Mouse (Mus musculus) thymus, postnatal 10 days (tissue): ENCODE measurements at regions not wholly inside any gene's neighbourhood (a gene's known extent, or its start where the extent isn't known, plus 50 kb on each side); places are given as distances from the start of the nearest gene placed in this dataset.
"Not testable (repeated sequence)": the region's sequence is repeated elsewhere in the genome, so short reads cannot be mapped to it uniquely, and the experiment has no call there.

ENCODE experiments used
- DNase-seq, 2 experiments: peaks; one replicate each; pipeline ENCODE4 v3.0.0; 2021; ENCODE audit warnings: low spot score in 2 of 2

- no peak for DNase-seq
These were observed 210.5 kb downstream of the Zfp619 start for GRCm38 (mm10) chr7:39727935-39728557.

DNA sequence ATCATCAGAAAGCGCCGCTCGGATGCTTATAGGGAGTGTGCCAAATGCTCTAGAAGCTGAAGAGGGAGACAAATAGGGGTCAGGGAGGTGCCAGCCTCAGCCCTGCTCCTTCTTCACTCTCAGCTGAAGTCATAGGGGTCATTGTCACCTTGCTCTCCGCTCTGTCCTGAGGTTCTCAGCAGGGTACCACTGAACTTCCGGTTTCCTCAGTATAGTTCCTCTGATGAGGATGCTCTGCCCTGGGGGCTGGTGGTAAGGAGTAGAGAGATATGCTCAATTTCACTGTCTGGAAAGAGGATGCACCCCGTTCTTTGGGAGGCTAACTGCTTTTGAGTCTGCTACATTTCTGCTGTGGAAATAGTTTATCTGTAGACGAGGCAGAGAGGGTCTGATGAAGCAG is 211.4 kb downstream of the Zfp619 start:
- no peak for DNase-seq

- no peak for DNase-seq
These were observed 212.2 kb downstream of the Zfp619 start for GRCm38 (mm10) chr7:39729723-39730122.

- no peak for DNase-seq
These were observed 215.2 kb downstream of the Zfp619 start for GRCm38 (mm10) chr7:39732790-39733189.

GRCm38 (mm10) chr7:39748395-39748794 is 230.8 kb downstream of the Zfp619 start:
- not testable (repeated sequence) for DNase-seq

GRCm38 (mm10) chr7:39750448-39750847 is 232.9 kb downstream of the Zfp619 start:
- DNase-seq = no peak

- DNase-seq = no peak
These were observed 246.8 kb downstream of the Zfp619 start for GRCm38 (mm10) chr7:39764366-39764765.

- no peak for DNase-seq
These were observed 247.5 kb downstream of the Zfp619 start for GRCm38 (mm10) chr7:39765094-39765493.

DNA sequence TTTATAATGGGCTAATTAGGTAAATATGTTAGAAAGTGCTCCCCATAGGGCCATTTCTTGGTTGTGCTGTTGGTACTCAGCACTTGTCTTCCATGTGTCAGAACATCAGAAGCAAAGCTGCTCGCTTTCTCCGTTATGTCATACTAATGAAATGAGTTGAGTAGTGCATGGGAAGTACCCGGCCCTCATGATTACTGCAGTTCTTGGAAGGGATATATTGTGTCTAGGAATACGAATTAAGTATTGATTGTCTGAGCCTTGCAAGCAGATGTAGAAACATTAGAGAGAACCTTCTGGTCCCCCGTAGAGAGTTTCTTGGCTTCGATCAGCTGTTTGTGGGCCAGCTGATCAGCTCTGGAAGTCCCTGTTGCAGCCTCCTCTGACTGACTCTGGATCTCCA is 255.7 kb downstream of the Zfp619 start:
- no peak for DNase-seq

DNA sequence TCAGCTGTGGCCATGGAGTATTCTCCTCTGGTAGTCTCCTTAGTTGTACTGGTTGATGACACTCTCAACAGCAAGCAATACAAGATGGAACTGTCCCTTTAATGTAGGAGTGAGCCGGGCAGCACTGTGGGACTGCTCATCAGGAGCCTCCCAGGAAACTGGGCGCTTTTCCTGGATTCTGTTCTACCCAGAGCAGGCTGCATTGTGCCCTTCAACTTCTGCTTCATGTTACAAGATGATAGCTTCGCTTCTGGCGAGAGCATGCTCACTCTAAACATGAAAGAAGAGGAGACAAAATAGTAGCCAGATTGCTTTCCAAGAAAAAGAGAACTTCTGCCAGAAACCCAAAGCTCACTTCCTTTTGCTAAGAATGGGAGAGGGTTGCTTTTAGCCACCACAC is 271.8 kb downstream of the Zfp619 start:
- DNase-seq = no peak

DNA sequence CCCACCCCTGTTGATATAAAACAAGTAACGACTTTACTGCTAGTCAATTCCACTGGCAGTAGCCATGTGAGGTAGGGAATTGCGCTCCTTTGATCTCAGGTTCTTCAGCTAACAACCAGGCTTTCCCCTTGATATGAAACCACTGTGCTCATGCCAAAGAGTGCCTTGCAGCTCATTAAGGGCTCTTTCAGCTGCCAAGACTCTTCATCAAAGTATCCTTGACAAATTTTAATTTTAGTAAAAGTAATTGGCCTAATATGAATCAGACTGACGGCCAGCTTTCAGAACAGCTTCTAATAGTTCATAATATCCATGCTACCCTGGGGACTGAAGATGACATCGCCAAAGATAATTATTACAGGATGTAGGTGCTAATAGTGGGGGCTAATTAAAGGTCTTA is 272.3 kb downstream of the Zfp619 start:
- no peak for DNase-seq

GRCm38 (mm10) chr7:39794751-39795150 is 277.2 kb downstream of the Zfp619 start:
- no peak for DNase-seq

GRCm38 (mm10) chr7:39804276-39804675 is 286.7 kb downstream of the Zfp619 start:
- DNase-seq = no peak

DNA sequence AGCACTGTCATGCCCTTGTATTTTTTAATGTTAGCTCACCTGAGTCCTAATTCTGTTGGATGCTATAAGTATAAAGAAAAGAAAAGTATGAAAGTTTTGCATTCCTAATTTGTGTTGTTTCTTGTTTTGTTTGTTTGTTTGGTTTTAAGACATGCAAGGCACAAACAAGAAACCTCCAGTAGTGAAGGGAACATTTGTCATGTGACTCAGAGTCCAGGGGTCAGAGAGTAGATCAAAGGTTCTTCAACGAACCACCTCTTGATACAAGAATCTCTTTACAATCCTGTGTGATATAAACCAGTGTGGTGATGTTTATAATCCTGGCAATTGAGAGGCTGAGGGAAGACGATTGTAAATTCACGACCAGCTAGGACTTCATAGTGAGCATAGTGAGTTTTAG is 300.5 kb downstream of the Zfp619 start:
- no peak for DNase-seq

- no peak for DNase-seq
These were observed 305.1 kb downstream of the Zfp619 start for GRCm38 (mm10) chr7:39822550-39823178.

GRCm38 (mm10) chr7:39828378-39828777 is 310.8 kb downstream of the Zfp619 start:
- DNase-seq = no peak

DNA sequence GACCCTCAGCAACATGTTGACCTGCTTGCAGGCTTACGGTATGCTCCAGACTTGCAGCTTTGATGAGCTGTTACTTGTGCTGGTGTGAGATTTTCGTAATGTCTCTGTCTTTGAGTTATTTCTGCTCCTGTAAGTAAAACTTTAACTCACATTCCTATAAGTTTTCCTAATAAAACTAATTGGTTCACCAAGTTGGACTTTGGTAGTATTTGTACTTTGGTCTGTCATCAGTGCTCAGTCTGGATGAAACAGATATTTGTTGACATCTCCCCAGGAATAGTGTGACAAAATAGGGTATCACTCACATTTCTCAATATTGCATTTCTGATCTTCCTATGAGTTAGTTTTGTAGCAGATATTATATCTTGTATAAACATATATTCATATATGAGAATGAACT is 313.3 kb downstream of the Zfp619 start:
- DNase-seq = no peak

GRCm38 (mm10) chr7:39841988-39842387 is 324.4 kb downstream of the Zfp619 start:
- DNase-seq = no peak

DNA sequence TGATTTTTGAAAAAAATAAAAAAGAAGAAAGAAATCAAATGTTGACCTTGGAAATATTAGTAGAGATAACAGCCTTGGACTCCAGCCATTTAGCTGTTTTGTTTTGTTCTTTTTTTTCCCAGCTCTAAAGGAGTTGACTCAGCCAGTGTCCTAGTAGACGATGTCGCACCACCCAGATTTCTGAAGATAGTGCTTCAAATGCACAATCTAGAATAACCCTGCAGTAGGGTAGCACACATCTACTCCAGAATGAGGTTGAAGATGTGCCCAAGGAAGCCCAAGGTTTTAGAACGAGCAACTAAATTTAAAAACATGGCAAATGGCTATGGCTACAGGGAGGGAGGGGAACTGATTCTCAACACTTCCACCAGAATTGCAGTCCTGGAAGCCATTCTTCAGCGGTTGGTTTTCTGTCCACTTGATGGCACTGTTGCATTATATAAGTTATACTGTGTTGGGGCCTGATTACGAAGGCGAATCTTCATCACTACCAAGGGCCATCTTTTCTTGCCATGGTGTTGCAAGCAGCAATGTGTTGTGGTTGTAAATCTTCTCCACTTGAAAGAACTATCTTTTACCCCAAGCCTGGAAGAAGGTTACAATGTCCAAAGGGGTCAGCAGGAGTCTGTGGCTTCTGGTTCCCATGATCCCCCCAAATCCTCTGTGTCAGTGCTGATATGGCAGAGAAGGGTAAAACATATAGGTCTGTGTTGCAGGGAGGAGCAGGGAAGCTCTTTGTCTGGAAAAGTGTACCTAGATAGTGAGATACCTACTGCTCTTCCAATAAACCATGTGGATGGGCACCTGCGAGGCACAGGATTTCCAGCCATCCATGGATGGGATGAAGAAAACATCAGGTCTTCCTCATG is 330.6 kb downstream of the Zfp619 start:
- no peak for DNase-seq

DNA sequence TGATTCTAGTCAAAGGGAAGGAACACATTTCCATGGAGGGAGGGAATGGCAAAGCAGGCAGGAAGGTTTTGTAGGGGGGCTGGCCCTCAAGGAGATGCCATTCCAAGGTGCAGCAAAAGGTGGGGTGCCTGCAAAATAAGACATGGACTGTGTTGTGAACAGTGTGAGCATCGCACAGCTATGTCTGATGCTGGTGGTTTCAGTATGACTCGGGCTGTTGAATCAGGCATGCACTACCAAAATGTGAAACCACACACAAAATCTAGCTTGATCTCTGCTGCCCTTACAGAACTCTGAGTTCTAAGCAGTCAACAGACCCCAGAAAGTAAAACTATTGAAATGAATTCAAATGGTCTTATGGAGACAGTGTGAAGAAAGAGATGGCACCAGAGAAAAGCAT is 339.7 kb downstream of the Zfp619 start:
- DNase-seq = no peak

- no peak for DNase-seq
These were observed 345.3 kb downstream of the Zfp619 start for GRCm38 (mm10) chr7:39862835-39863234.

- no peak for DNase-seq
These were observed 346.6 kb downstream of the Zfp619 start for GRCm38 (mm10) chr7:39864130-39864529.

- DNase-seq = no peak
These were observed 347.2 kb downstream of the Zfp619 start for GRCm38 (mm10) chr7:39864781-39865180.
